Mouse (Mus musculus) intestine, embryonic 16.5 days (tissue): ENCODE measurements at regions not wholly inside any gene's neighbourhood (a gene's known extent, or its start where the extent isn't known, plus 50 kb on each side); places are given as distances from the start of the nearest gene placed in this dataset.
A peak's percentile ranks its signal among the peaks of the same experiment; 100 is the strongest.

Source experiments
- ATAC-seq: fragments of 200-750 bp; cut with Nextera tagmentation; 2 replicates; pipeline ENCODE4 v1.8.0; 2017; ENCODE audit warnings: moderate TSS enrichment, moderate library complexity
- H3K27ac ChIP-seq: fragments of 300-500 bp; sonication (generic); 2 replicates; pipeline ENCODE4 v1.5.1; 2014; ENCODE audit warnings: mild to moderate bottlenecking, low read length
- H3K27me3 ChIP-seq: fragments of 300-500 bp; sonication (generic); replicated peaks from 2 replicates; pipeline ENCODE4 v1.6.1; 2014; ENCODE audit warnings: low read length, control low read depth, mixed read lengths; ENCODE audit not compliant: control insufficient read depth, insufficient read depth
- H3K36me3 ChIP-seq: fragments of 300-500 bp; sonication (generic); 2 replicates; pipeline ENCODE4 v1.6.1; 2014; ENCODE audit warnings: low read length, control low read depth; ENCODE audit not compliant: control insufficient read depth, insufficient read depth
- H3K4me1 ChIP-seq: fragments of 300-500 bp; sonication (generic); 2 replicates; pipeline ENCODE4 v1.6.1; 2014; ENCODE audit warnings: low read length, control low read depth, mixed read lengths; ENCODE audit not compliant: control insufficient read depth, insufficient read depth
- H3K4me2 ChIP-seq: fragments of 300-500 bp; sonication (generic); 2 replicates; pipeline ENCODE4 v1.6.1; 2014; ENCODE audit warnings: low read depth, low read length, control low read depth
- H3K4me3 ChIP-seq: fragments of 300-500 bp; sonication (generic); 2 replicates; pipeline ENCODE4 v1.5.1; 2014; ENCODE audit warnings: mild to moderate bottlenecking, low read length
- H3K9ac ChIP-seq: fragments of 300-500 bp; sonication (generic); 2 replicates; pipeline ENCODE4 v1.6.1; 2014; ENCODE audit warnings: low read depth, low read length
- H3K9me3 ChIP-seq: fragments of 300-500 bp; sonication (generic); 2 replicates; pipeline ENCODE4 v1.6.1; 2016; ENCODE audit warnings: low read length, control low read depth; ENCODE audit not compliant: control insufficient read depth
- WGBS: fragments of 180-500 bp; shearing (Covaris S2); extraction: QIAGEN DNeasy Blood & Tissue Kit; methylation state at CpG from one replicate; pipeline ENCODE4 v1.1.7; 2014; 5-methylcytosine and 5-hydroxymethylcytosine counted together

- Histone ChIP-seq H3K27me3 (no peaks in the 10 kb centered on the region), H3K4me1 (no peaks in the 10 kb centered on the region), H3K27ac (no peak overlapping the region), H3K9ac (no peak overlapping the region), H3K4me3 (no peak overlapping the region), H3K36me3 (no peaks in the 10 kb centered on the region), H3K4me2 (no peak overlapping the region), H3K9me3 (no peaks in the 10 kb centered on the region)
- 72% methylated on average over 6 of the region's 6 CpGs for WGBS
- no peak for ATAC-seq
Measured at GRCm38 (mm10) chr3:69953674-69954329, 53.6 kb upstream of the Otol1 start.

- 81% methylated on average over 8 of the region's 8 CpGs for WGBS
Measured at GRCm38 (mm10) chr3:69922792-69923418, 63.2 kb upstream of the Sptssb start.

GRCm38 (mm10) chr3:69912859-69913258, 53.1 kb upstream of the Sptssb start:
- ATAC-seq, result no peak

More at GRCm38 (mm10) chr3:69922792-69923418, 63.2 kb upstream of the Sptssb start:
- no peak overlapping the region for H3K9ac ChIP-seq
- H3K4me2 ChIP-seq, result no peak overlapping the region
- no peak overlapping the region for H3K27ac ChIP-seq
- no peak overlapping the region for H3K4me3 ChIP-seq
- H3K27me3 ChIP-seq, result no peaks in the 10 kb centered on the region
- no peaks in the 10 kb centered on the region for H3K4me1 ChIP-seq
- H3K9me3 ChIP-seq, result no peaks in the 10 kb centered on the region
- H3K36me3 ChIP-seq, result no peaks in the 10 kb centered on the region
- ATAC-seq, result no peak

GRCm38 (mm10) chr3:69910073-69910472, 50.3 kb upstream of the Sptssb start:
- no peaks in the 10 kb centered on the region for H3K4me1 ChIP-seq
- H3K9ac ChIP-seq, result no peak overlapping the region
- no peak overlapping the region for H3K4me2 ChIP-seq
- H3K27me3 ChIP-seq, result no peaks in the 10 kb centered on the region
- H3K27ac ChIP-seq, result no peak overlapping the region
- H3K4me3 ChIP-seq, result no peak overlapping the region
- no peaks in the 10 kb centered on the region for H3K36me3 ChIP-seq
- H3K9me3 ChIP-seq, result no peaks in the 10 kb centered on the region
- ATAC-seq, result no peak
- 90% methylated on average over 8 of the region's 8 CpGs for WGBS

More at GRCm38 (mm10) chr3:69912859-69913258, 53.1 kb upstream of the Sptssb start:
- Histone ChIP-seq H3K4me2 (0 out of 2 replicates have a peak overlapping the region, but pooled peaks have one; percentile 20), H3K4me1 (no peaks in the 10 kb centered on the region), H3K9ac (no peak overlapping the region), H3K9me3 (no peaks in the 10 kb centered on the region), H3K27me3 (no peaks in the 10 kb centered on the region), H3K4me3 (no peak overlapping the region), H3K36me3 (no peaks in the 10 kb centered on the region), H3K27ac (no peak overlapping the region)
- 36% methylated on average over 14 of the region's 14 CpGs for WGBS
